Mouse (Mus musculus): Measurements from ENCODE around the gene Mmp23.

Gene Mmp23

GRCm38 (mm10) chr4:155601091-155601996 is 51.8 kb downstream of the Mmp23 start, which contains the start of gene Slc35e2:
Gene Slc35e2 (plus strand): TSS chr4:155601416.
- peak; percentile 94 for DNase-seq (ENCODE audit: low spot score)

Measured in c-Kit-positive CD71-positive TER-119-positive erythroid progenitor cells, embryonic 14.5 days (primary cell).